Mouse (Mus musculus): ENCODE measurements around the gene Tgm2. TPM values are rescaled to one million over a fixed set of nuclear protein-coding genes. Genes with fewer than 3 reads are reported as not detected.
A peak's percentile ranks its signal among the peaks of the same experiment; 100 is the strongest.

Tgm2 gene
- total RNA-seq, 2 experiments from 2014 or later, result 7.1 to 8.3 TPM

- intact Hi-C loops (cut with DNase I), result loop anchor here (5.0 kb wide), 1 partner anchor 38 kb away; no protein-coding TSS in a partner anchor
- DNase-seq (ENCODE audit: low spot score in 2 of 2), result no peak
Observed at GRCm38 (mm10) chr2:158144750-158145527, 1.3 kb downstream of the Tgm2 start.

- intact Hi-C loops (cut with DNase I), result no loop called here
Observed at GRCm38 (mm10) chr2:158144263-158144662, 2.0 kb downstream of the Tgm2 start.

GRCm38 (mm10) chr2:158143816-158144215 is 2.4 kb downstream of the Tgm2 start:
- intact Hi-C loops (cut with DNase I), result no loop called here
- DNase-seq (ENCODE audit: low spot score in 2 of 2), result no peak

More at GRCm38 (mm10) chr2:158144263-158144662, 2.0 kb downstream of the Tgm2 start:
- DNase-seq (ENCODE audit: low spot score in 2 of 2), result no peak

GRCm38 (mm10) chr2:158142981-158143380 is 3.3 kb downstream of the Tgm2 start:
- intact Hi-C loops (cut with DNase I), result no loop called here
- DNase-seq (ENCODE audit: low spot score in 2 of 2), result no peak

GRCm38 (mm10) chr2:158141690-158142440 is 4.4 kb downstream of the Tgm2 start:
- DNase-seq (ENCODE audit: low spot score in 2 of 2), result no peak
- intact Hi-C loops (cut with DNase I), result no loop called here

- intact Hi-C loops (cut with DNase I), result no loop called here
- no peak for DNase-seq (ENCODE audit: low spot score in 2 of 2)
Observed at GRCm38 (mm10) chr2:158141271-158141670, 5.0 kb downstream of the Tgm2 start.

- DNase-seq (ENCODE audit: low spot score in 2 of 2), result no peak
- intact Hi-C loops (cut with DNase I), result no loop called here
Observed at GRCm38 (mm10) chr2:158140664-158141063, 5.6 kb downstream of the Tgm2 start.

- intact Hi-C loops (cut with DNase I), result no loop called here
- peak; percentile 39 to 54 for DNase-seq (ENCODE audit: low spot score in 2 of 2)
Observed at GRCm38 (mm10) chr2:158139628-158140027, 6.6 kb downstream of the Tgm2 start.

- intact Hi-C loops (cut with DNase I), result no loop called here
Observed at GRCm38 (mm10) chr2:158138778-158139177, 7.5 kb downstream of the Tgm2 start.

GRCm38 (mm10) chr2:158137771-158138170 is 8.5 kb downstream of the Tgm2 start:
- intact Hi-C loops (cut with DNase I), result no loop called here

More at GRCm38 (mm10) chr2:158138778-158139177, 7.5 kb downstream of the Tgm2 start:
- no peak for DNase-seq (ENCODE audit: low spot score in 2 of 2)

GRCm38 (mm10) chr2:158136205-158136604 is 10.0 kb downstream of the Tgm2 start:
- no peak for DNase-seq (ENCODE audit: low spot score in 2 of 2)
- intact Hi-C loops (cut with DNase I), result no loop called here

More at GRCm38 (mm10) chr2:158137771-158138170, 8.5 kb downstream of the Tgm2 start:
- no peak for DNase-seq (ENCODE audit: low spot score in 2 of 2)

- DNase-seq (ENCODE audit: low spot score in 2 of 2), result no peak
- intact Hi-C loops (cut with DNase I), result no loop called here
Observed at GRCm38 (mm10) chr2:158133050-158133449, 13.2 kb downstream of the Tgm2 start.

- intact Hi-C loops (cut with DNase I), result no loop called here
- no peak for DNase-seq (ENCODE audit: low spot score in 2 of 2)
Observed at GRCm38 (mm10) chr2:158132320-158132719, 13.9 kb downstream of the Tgm2 start.

- intact Hi-C loops (cut with DNase I), result no loop called here
- no peak for DNase-seq (ENCODE audit: low spot score in 2 of 2)
Observed at GRCm38 (mm10) chr2:158131197-158131835, 14.9 kb downstream of the Tgm2 start.

- intact Hi-C loops (cut with DNase I), result no loop called here
- peak; percentile 14 to 20 for DNase-seq (ENCODE audit: low spot score in 2 of 2)
Observed at GRCm38 (mm10) chr2:158130391-158130986, 15.7 kb downstream of the Tgm2 start.

- intact Hi-C loops (cut with DNase I), result no loop called here
- no peak for DNase-seq (ENCODE audit: low spot score in 2 of 2)
Observed at GRCm38 (mm10) chr2:158129291-158130002, 16.8 kb downstream of the Tgm2 start.

- DNase-seq (ENCODE audit: low spot score in 2 of 2), result no peak
- intact Hi-C loops (cut with DNase I), result no loop called here
Observed at GRCm38 (mm10) chr2:158128461-158129130, 17.6 kb downstream of the Tgm2 start.

- intact Hi-C loops (cut with DNase I), result no loop called here
- no peak for DNase-seq (ENCODE audit: low spot score in 2 of 2)
Observed at GRCm38 (mm10) chr2:158127872-158128271, 18.4 kb downstream of the Tgm2 start.

GRCm38 (mm10) chr2:158127245-158127644 is 19.0 kb downstream of the Tgm2 start:
- intact Hi-C loops (cut with DNase I), result no loop called here
- no peak for DNase-seq (ENCODE audit: low spot score in 2 of 2)
